Mouse (Mus musculus) heart, postnatal 0 days (tissue): ENCODE data around the gene Olfr281.

Experiments used
- CTCF ChIP-seq: IDR thresholded peaks from 2 replicates; pipeline ENCODE4 v1.5.1; 2016; ENCODE audit warnings: antibody characterized with exemption, control low read depth, low read depth
- EP300 ChIP-seq: IDR thresholded peaks from 2 replicates; pipeline ENCODE4 v1.6.1; 2016; ENCODE audit warnings: antibody characterized with exemption, low read depth

GRCm38 (mm10) chr15:98503317-98503716, 50.9 kb downstream of the Olfr281 start:
- TF ChIP-seq CTCF, result no peak
- no peak for TF ChIP-seq EP300
